Mouse (Mus musculus) CH12.LX (cell line): ENCODE results near the gene Serf2. TPM values are rescaled to one million over a fixed set of nuclear protein-coding genes. Genes with fewer than 3 reads are reported as not detected.

Source experiments
- DNase-seq: peaks from one replicate; pipeline ENCODE4 v3.0.0-alpha.2; 2013; ENCODE audit errors: extremely low read depth
- H3K27ac ChIP-seq: 2 replicates; pipeline ENCODE4 v1.5.1; 2012; ENCODE audit warnings: low read depth, mild to moderate bottlenecking, control low read depth, moderate library complexity; ENCODE audit not compliant: insufficient read depth
- H3K27me3 ChIP-seq: replicated peaks from 2 replicates; pipeline ENCODE3; 2012; ENCODE audit warnings: inconsistent platforms
- H3K36me3 ChIP-seq, 2 experiments: replicated peaks in 1 of 2; 2 replicates each; pipeline versions ENCODE3 to v1.6.1; 2012; ENCODE audit warnings: inconsistent platforms in 1 of 2, low read length in 1 of 2, mild to moderate bottlenecking in 1 of 2, mixed read lengths in 1 of 2, moderate library complexity in 1 of 2; ENCODE audit not compliant: control insufficient read depth in 1 of 2, insufficient read depth in 1 of 2
- H3K4me1 ChIP-seq, 2 experiments: 2 replicates each; pipeline ENCODE4 v1.6.1; 2012; ENCODE audit warnings: inconsistent platforms in 1 of 2, moderate library complexity in 1 of 2; ENCODE audit not compliant: insufficient read depth in 2 of 2, control insufficient read depth in 1 of 2
- H3K4me2 ChIP-seq: 2 replicates; pipeline ENCODE4 v1.6.1; 2012; ENCODE audit warnings: low read depth, mild to moderate bottlenecking, control low read depth; ENCODE audit not compliant: poor library complexity, insufficient read depth, severe bottlenecking
- H3K4me3 ChIP-seq, 3 experiments: fragments of 150-350 bp in 1 of 3; sonication (generic) in 1 of 3; replicated peaks in 1 of 3; 2 replicates each; pipeline versions ENCODE3 to v1.5.1; 2011 to 2012; ENCODE audit warnings: low read depth in 2 of 3, low read length in 2 of 3, mild to moderate bottlenecking in 2 of 3, moderate library complexity in 2 of 3, control low read depth in 1 of 3, improper control_type of control experiment in 1 of 3, inconsistent platforms in 1 of 3, mixed read lengths in 1 of 3; ENCODE audit not compliant: poor library complexity in 1 of 3
- H3K79me2 ChIP-seq: replicated peaks from 2 replicates; pipeline ENCODE4 v1.6.1; 2012; ENCODE audit warnings: mild to moderate bottlenecking, moderate library complexity; ENCODE audit not compliant: control insufficient read depth, poor library complexity, insufficient read depth, severe bottlenecking; ENCODE audit errors: extremely low read depth
- H3K9ac ChIP-seq: 2 replicates; pipeline ENCODE4 v1.6.1; 2012; ENCODE audit warnings: low read depth, mild to moderate bottlenecking, control low read depth, moderate library complexity; ENCODE audit not compliant: insufficient read depth
- H3K9me3 ChIP-seq: replicated peaks from 2 replicates; pipeline ENCODE3; 2012; ENCODE audit warnings: low read length, inconsistent platforms, mixed read lengths
- BHLHE40 ChIP-seq: IDR thresholded peaks from 2 replicates; pipeline ENCODE4 v1.6.1; 2011; ENCODE audit warnings: mild to moderate bottlenecking, low read depth, low read length, improper control_type of control experiment
- CHD2 ChIP-seq: IDR thresholded peaks from 2 replicates; pipeline ENCODE4 v1.6.1; 2011; ENCODE audit warnings: low read length, improper control_type of control experiment
- CTCF ChIP-seq, 2 experiments: IDR thresholded peaks in 1 of 2; conservative IDR thresholded peaks in 1 of 2; 2 replicates each; pipeline ENCODE4 v1.5.1; 2011 to 2012; ENCODE audit warnings: low read depth in 2 of 2, low read length in 2 of 2, improper control_type of control experiment in 1 of 2, inconsistent platforms in 1 of 2, mild to moderate bottlenecking in 1 of 2, moderate library complexity in 1 of 2
- E2F4 ChIP-seq: IDR thresholded peaks from 2 replicates; pipeline ENCODE4 v1.6.1; 2011; ENCODE audit warnings: low read depth, low read length, improper control_type of control experiment; ENCODE audit not compliant: insufficient replicate concordance
- HCFC1 ChIP-seq: IDR thresholded peaks from 2 replicates; pipeline ENCODE4 v1.6.1; 2012; ENCODE audit warnings: low read depth, mild to moderate bottlenecking, inconsistent platforms, low read length, improper control_type of control experiment
- JUN ChIP-seq: IDR thresholded peaks from 2 replicates; pipeline ENCODE4 v1.6.1; 2011; ENCODE audit warnings: low read depth, mild to moderate bottlenecking, low read length, improper control_type of control experiment, moderate library complexity; ENCODE audit not compliant: insufficient read depth
- JUND ChIP-seq: conservative IDR thresholded peaks from 2 replicates; pipeline ENCODE4 v1.6.1; 2011; ENCODE audit warnings: low read depth, low read length, improper control_type of control experiment
- KAT2A ChIP-seq: IDR thresholded peaks from 2 replicates; pipeline ENCODE4 v1.6.1; 2012; ENCODE audit warnings: low read length, improper control_type of control experiment, inconsistent platforms; ENCODE audit not compliant: insufficient replicate concordance
- MAFK ChIP-seq: IDR thresholded peaks from 2 replicates; pipeline ENCODE4 v1.6.1; 2011; ENCODE audit warnings: low read length, improper control_type of control experiment; ENCODE audit not compliant: insufficient replicate concordance
- MAZ ChIP-seq: IDR thresholded peaks from 2 replicates; pipeline ENCODE4 v1.6.1; 2012; ENCODE audit warnings: low read depth, mild to moderate bottlenecking, inconsistent platforms, low read length, improper control_type of control experiment, moderate library complexity
- MEF2A ChIP-seq: IDR thresholded peaks from 2 replicates; pipeline ENCODE4 v1.6.1; 2014; ENCODE audit warnings: low read depth, mild to moderate bottlenecking, inconsistent platforms, low read length, improper control_type of control experiment, borderline replicate concordance
- MXI1 ChIP-seq: IDR thresholded peaks from 2 replicates; pipeline ENCODE4 v1.6.1; 2011; ENCODE audit warnings: mild to moderate bottlenecking, low read depth, low read length, improper control_type of control experiment
- MYC ChIP-seq: IDR thresholded peaks from 2 replicates; pipeline ENCODE4 v1.6.1; 2011; ENCODE audit warnings: low read depth, mild to moderate bottlenecking, improper control_type of control experiment, low read length
- NRF1 ChIP-seq: IDR thresholded peaks from 2 replicates; pipeline ENCODE4 v1.6.1; 2014; ENCODE audit warnings: low read depth, mild to moderate bottlenecking, inconsistent platforms, low read length, improper control_type of control experiment, moderate library complexity
- PAX5 ChIP-seq: IDR thresholded peaks from 2 replicates; pipeline ENCODE4 v1.6.1; 2012; ENCODE audit warnings: low read length, inconsistent platforms, mixed read lengths
- POLR2AphosphoS2 ChIP-seq: IDR thresholded peaks from 2 replicates; pipeline ENCODE4 v1.6.1; 2011; ENCODE audit warnings: low read depth, low read length, improper control_type of control experiment
- RCOR1 ChIP-seq: conservative IDR thresholded peaks from 2 replicates; pipeline ENCODE4 v1.6.1; 2012; ENCODE audit warnings: low read depth, mild to moderate bottlenecking, inconsistent platforms, low read length, improper control_type of control experiment
- SIN3A ChIP-seq: IDR thresholded peaks from 2 replicates; pipeline ENCODE4 v1.6.1; 2012; ENCODE audit warnings: low read length, improper control_type of control experiment, inconsistent platforms
- SMC3 ChIP-seq: IDR thresholded peaks from 2 replicates; pipeline ENCODE4 v1.6.1; 2011; ENCODE audit warnings: low read depth, low read length, improper control_type of control experiment
- TBP ChIP-seq: conservative IDR thresholded peaks from 2 replicates; pipeline ENCODE4 v1.6.1; 2011; ENCODE audit warnings: low read depth, low read length, improper control_type of control experiment
- UBTF ChIP-seq: IDR thresholded peaks from 2 replicates; pipeline ENCODE4 v1.6.1; 2012; ENCODE audit warnings: low read depth, mild to moderate bottlenecking, inconsistent platforms, low read length, improper control_type of control experiment, moderate library complexity
- USF1 ChIP-seq: IDR thresholded peaks from 2 replicates; pipeline ENCODE4 v1.6.1; 2014; ENCODE audit warnings: low read depth, mild to moderate bottlenecking, inconsistent platforms, low read length, improper control_type of control experiment
- USF2 ChIP-seq: conservative IDR thresholded peaks from 2 replicates; pipeline ENCODE4 v1.6.1; 2011; ENCODE audit warnings: low read depth, low read length, improper control_type of control experiment
- ZKSCAN1 ChIP-seq: IDR thresholded peaks from 2 replicates; pipeline ENCODE4 v1.6.1; 2012; ENCODE audit warnings: low read depth, inconsistent platforms, low read length, improper control_type of control experiment, borderline replicate concordance
- dilution Hi-C: fragments of 300-500 bp; cut with MboI; formaldehyde crosslinking; loops from 2 replicates; pipeline ENCODE4 v1.14.3; 2020; ENCODE audit warnings: low sequenced_read_pairs; ENCODE audit not compliant: extremely low pct_unique_long_range_greater_than_20kb, extremely low pct_ligation_motif_present
- in situ Hi-C: fragments of 300-500 bp; cut with MboI; formaldehyde crosslinking; loops from 3 replicates; pipeline ENCODE4 v1.14.3; 2019; ENCODE audit warnings: low sequenced_read_pairs, low pct_ligation_motif_present, low pct_unique_long_range_greater_than_20kb, mixed read lengths
- polyA plus RNA-seq: library from polyadenylated mRNA; unstranded; fragments of >175 nt; gene quantifications from 2 replicates; pipeline ENCODE4 v1.2.1, GENCODE M21; 2012; ENCODE audit warnings: low read depth; ENCODE audit not compliant: insufficient read length
- total RNA-seq, 2 experiments: library from RNA; depleted of rRNA; stranded (reverse); fragments of 300-350 nt in 1 of 2; fragments of >200 nt in 1 of 2; gene quantifications; 2 replicates each; pipeline ENCODE4 v1.2.3; 2012 to 2014

The Serf2 gene
- total and polyA plus RNA-seq, 3 experiments, result 116 to 222 (median 164) TPM

- TF ChIP-seq HCFC1 (no peak), TBP (no peak), MAZ (no peak)
- TF ChIP-seq, all 38 proteins: peak for 10
Measured at GRCm38 (mm10) chr2:121414139-121414685, 34.8 kb upstream of the Serf2 start (continued).

DNA sequence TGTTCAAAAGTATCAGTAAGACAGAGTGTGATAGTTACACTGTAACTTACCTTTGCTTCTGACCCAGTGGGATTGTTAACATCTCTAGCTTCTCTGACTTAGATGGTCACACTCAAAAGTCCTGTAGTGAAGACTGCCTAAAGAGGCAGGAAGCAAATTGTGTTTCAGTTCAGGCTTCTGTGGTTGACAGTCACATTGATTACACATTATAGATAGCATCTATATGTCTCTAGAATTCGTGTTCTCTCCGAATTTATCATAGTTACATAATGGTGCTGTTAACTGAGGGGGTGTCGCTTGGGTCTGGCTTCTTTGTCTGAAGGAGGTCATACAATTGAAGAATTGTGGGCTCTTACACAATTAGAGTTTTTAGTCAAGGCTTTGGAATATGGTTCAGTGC, 33.9 kb upstream of the Serf2 start:
- Histone ChIP-seq H3K4me3 (peak overlapping the region; percentile 43 to 96 (median 72)), H3K4me2 (peak overlapping the region; percentile 94), H3K79me2 (peaks cover 59% of the 10 kb centered on the region), H3K27ac (no peak overlapping the region), H3K36me3 (peaks cover 8 to 39% of the 10 kb centered on the region in 2 experiments), H3K9ac (peak overlapping the region; percentile 96; the same call in 1 of the 2 replicates), H3K9me3 (no peaks in the 10 kb centered on the region), H3K27me3 (no peaks in the 10 kb centered on the region), H3K4me1 (peaks cover 8 to 54% of the 10 kb centered on the region in 2 experiments; a peak in 3 of 4 replicates)
- in situ Hi-C loops (no loop called here), dilution Hi-C loops (no loop called here)
- TF ChIP-seq NRF1, result no peak
- no peak for TF ChIP-seq CHD2
- TF ChIP-seq MAFK, result no peak
- no peak for TF ChIP-seq KAT2A
- TF ChIP-seq SIN3A, result 0 out of 2 replicates have a peak, but pooled peaks have one; percentile 14
- no peak for TF ChIP-seq MXI1
- no peak for TF ChIP-seq MEF2A
- no peak for DNase-seq

- dilution Hi-C loops, result no loop called here
- peaks cover 8 to 39% of the 10 kb centered on the region in 2 experiments for H3K36me3 ChIP-seq
Measured at GRCm38 (mm10) chr2:121415591-121415990, 33.4 kb upstream of the Serf2 start.

More at GRCm38 (mm10) chr2:121415591-121415990, 33.4 kb upstream of the Serf2 start:
- Histone ChIP-seq H3K27ac (no peak overlapping the region), H3K79me2 (peaks cover 62% of the 10 kb centered on the region), H3K4me1 (peaks cover 8 to 54% of the 10 kb centered on the region in 2 experiments; a peak in 3 of 4 replicates), H3K9ac (peak overlapping the region; percentile 36), H3K9me3 (no peaks in the 10 kb centered on the region), H3K4me3 (peak overlapping the region in 2 of 3 experiments; percentile 72 to 96), H3K27me3 (no peaks in the 10 kb centered on the region), H3K4me2 (peak overlapping the region; percentile 94)
- in situ Hi-C loops, result no loop called here
- DNase-seq, result no peak
- TF ChIP-seq BHLHE40 (no peak), SMC3 (no peak), JUND (no peak), JUN (no peak), PAX5 (no peak), UBTF (no peak), MYC (no peak), KAT2A (no peak), POLR2AphosphoS2 (no peak), USF2 (no peak), CTCF (conservative IDR thresholded peaks at IDR 0.05 in 1 of 2, IDR thresholded peaks at IDR 0.05 in 1 of 2; ENCODE audit: low read depth in 2 of 2, low read length in 2 of 2) (no peak), MXI1 (no peak), RCOR1 (no peak), E2F4 (no peak), MAFK (no peak), NRF1 (no peak), USF1 (no peak), TBP (no peak), ZKSCAN1 (no peak)
